In the genomic region with DNA sequence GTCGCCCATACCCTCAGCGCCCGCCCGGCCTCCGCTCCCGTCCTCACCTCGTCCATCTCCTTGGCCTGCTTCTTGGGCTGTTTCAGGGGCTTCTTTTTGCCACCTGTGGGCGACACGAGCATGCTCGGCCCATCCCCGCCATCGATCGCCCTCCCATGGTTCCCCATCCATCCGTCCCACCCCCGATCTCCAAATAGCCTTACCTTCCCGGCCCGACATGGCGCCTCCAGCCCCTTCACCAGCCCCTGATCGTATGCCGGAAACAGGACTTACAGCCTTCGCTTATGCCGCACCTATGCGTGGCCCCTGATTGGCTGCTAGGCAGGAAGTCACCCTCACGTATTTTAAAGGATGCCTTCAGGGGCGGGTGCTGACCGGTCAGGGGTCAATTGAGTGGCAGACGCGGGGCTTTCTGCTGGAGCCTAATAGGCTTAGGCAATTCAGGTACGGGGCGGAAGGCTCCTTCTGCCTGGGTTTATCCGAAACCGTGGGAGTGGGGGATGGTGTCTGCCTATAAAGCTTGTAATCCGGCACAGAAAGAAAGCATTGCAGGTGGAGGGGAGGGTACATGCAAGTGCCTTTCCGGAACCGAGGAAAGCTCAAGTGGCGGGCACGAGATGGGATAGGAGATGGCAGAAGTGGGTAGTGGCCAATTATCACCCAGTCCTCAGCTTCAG, we compare ENCODE assay signal across 1 mouse cellular context.
TF ChIP-seq lines count a peak whose summit lies in the region.

A gene (plus strand): TSS at position 370 of the 677 bp plus-strand sequence.
A gene (minus strand): TSS at position 464 of the 677 bp plus-strand sequence.

TF ChIP-seq in CH12.LX, 34 proteins besides CTCF, POLR2A, EP300 and RAD21 (continued from another document):
- TF ChIP-seq USF2 (conservative IDR thresholded peaks at IDR 0.05; ENCODE audit: low read depth, low read length) = no peak
- no peak for TF ChIP-seq MAFK (IDR thresholded peaks at IDR 0.05; ENCODE audit: insufficient replicate concordance, low read length)
- peak; percentile 76 for TF ChIP-seq SIN3A (IDR thresholded peaks at IDR 0.05; ENCODE audit: low read length)
- TF ChIP-seq JUND (conservative IDR thresholded peaks at IDR 0.05; ENCODE audit: low read depth, low read length) = no peak
- peak; percentile 81 for TF ChIP-seq HCFC1 (IDR thresholded peaks at IDR 0.05; ENCODE audit: low read depth, low read length)
- TF ChIP-seq IRF4 (IDR thresholded peaks at IDR 0.05; ENCODE audit: low read depth, low read length) = no peak
- TF ChIP-seq MXI1 (IDR thresholded peaks at IDR 0.05; ENCODE audit: low read depth, low read length) = peak; percentile 45; the same call in 1 of the 2 replicates
- TF ChIP-seq ZMIZ1 (IDR thresholded peaks at IDR 0.05; ENCODE audit: low read depth, low read length) = peak; percentile 78
- peak; percentile 49; the same call in 1 of the 2 replicates for TF ChIP-seq BHLHE40 (IDR thresholded peaks at IDR 0.05; ENCODE audit: low read depth, low read length)
- TF ChIP-seq TCF12 (IDR thresholded peaks at IDR 0.05; ENCODE audit: low read depth, low read length) = peak; percentile 66; the same call in 1 of the 2 replicates
- TF ChIP-seq ZNF384 (IDR thresholded peaks at IDR 0.05; ENCODE audit: low read depth, low read length) = no peak
- no peak for TF ChIP-seq RCOR1 (conservative IDR thresholded peaks at IDR 0.05; ENCODE audit: low read depth, low read length)
- no peak for TF ChIP-seq ZKSCAN1 (IDR thresholded peaks at IDR 0.05; ENCODE audit: borderline replicate concordance, low read depth, low read length)
- no peak for TF ChIP-seq NRF1 (IDR thresholded peaks at IDR 0.05; ENCODE audit: low read depth, low read length)
- TF ChIP-seq POLR2AphosphoS2 (IDR thresholded peaks at IDR 0.05; ENCODE audit: low read depth, low read length) = peak; percentile 74; the same call in 1 of the 2 replicates
- TF ChIP-seq SMC3 (IDR thresholded peaks at IDR 0.05; ENCODE audit: low read depth, low read length) = no peak
- TF ChIP-seq GABPA (IDR thresholded peaks at IDR 0.05; ENCODE audit: insufficient replicate concordance, low read depth, low read length) = no peak
- no peak for TF ChIP-seq PAX5 (IDR thresholded peaks at IDR 0.05; ENCODE audit: low read length)
- no peak for TF ChIP-seq E2F4 (IDR thresholded peaks at IDR 0.05; ENCODE audit: insufficient replicate concordance, low read depth, low read length)
- no peak for TF ChIP-seq ZC3H11A (IDR thresholded peaks at IDR 0.05; ENCODE audit: low read depth, low read length)
- peak; percentile 78; the same call in 1 of the 2 replicates for TF ChIP-seq UBTF (IDR thresholded peaks at IDR 0.05; ENCODE audit: low read depth, low read length)
- no peak for TF ChIP-seq USF1 (IDR thresholded peaks at IDR 0.05; ENCODE audit: low read depth, low read length)
- peak; percentile 93 for TF ChIP-seq ELF1 (IDR thresholded peaks at IDR 0.05; ENCODE audit: low read depth, low read length)
- TF ChIP-seq NELFE (IDR thresholded peaks at IDR 0.05; ENCODE audit: low read depth, low read length) = peak; percentile 95
- no peak for TF ChIP-seq JUN (IDR thresholded peaks at IDR 0.05; ENCODE audit: insufficient read depth, low read depth, low read length)
- peak; percentile 88 for TF ChIP-seq TBP (conservative IDR thresholded peaks at IDR 0.05; ENCODE audit: low read depth, low read length)
- no peak for TF ChIP-seq ETS1 (conservative IDR thresholded peaks at IDR 0.05; ENCODE audit: low read depth, low read length)
- no peak for TF ChIP-seq CHD1 (IDR thresholded peaks at IDR 0.05; ENCODE audit: low read depth, low read length)
- TF ChIP-seq MAZ (IDR thresholded peaks at IDR 0.05; ENCODE audit: low read depth, low read length) = 0 out of 2 replicates have a peak, but pooled peaks have one; percentile 46
- no peak; the same call in 1 of the 2 replicates for TF ChIP-seq MYC (IDR thresholded peaks at IDR 0.05; ENCODE audit: low read depth, low read length)
- peak; percentile 40; the same call in 1 of the 2 replicates for TF ChIP-seq MAX (IDR thresholded peaks at IDR 0.05; ENCODE audit: low read length)
- TF ChIP-seq MEF2A (IDR thresholded peaks at IDR 0.05; ENCODE audit: borderline replicate concordance, low read depth, low read length) = 0 out of 2 replicates have a peak, but pooled peaks have one; percentile 31
- peak; percentile 76; the same call in 1 of the 2 replicates for TF ChIP-seq KAT2A (IDR thresholded peaks at IDR 0.05; ENCODE audit: insufficient replicate concordance, low read length)
